Mouse (Mus musculus) heart, postnatal 0 days (tissue): ENCODE measurements around the gene Gdf7. TPM values are rescaled to one million over a fixed set of nuclear protein-coding genes. Genes with fewer than 3 reads are reported as not detected.

Experiments used
- ATAC-seq: fragments of 200-750 bp; cut with Nextera tagmentation; 2 replicates; pipeline ENCODE4 v1.8.0; 2017; ENCODE audit warnings: low read depth, moderate number of reproducible peaks, moderate library complexity; ENCODE audit not compliant: insufficient read depth
- DNase-seq: peaks from one replicate; pipeline ENCODE4 v3.0.0-alpha.2; 2016; ENCODE audit warnings: low spot score
- H3K27ac ChIP-seq: fragments of 300-500 bp; sonication (generic); 2 replicates; pipeline ENCODE4 v1.5.1; 2014; ENCODE audit warnings: low read depth, mild to moderate bottlenecking
- H3K27me3 ChIP-seq: fragments of 300-500 bp; sonication (generic); 2 replicates; pipeline ENCODE4 v1.6.1; 2014; ENCODE audit warnings: low read length, mixed read lengths; ENCODE audit not compliant: control insufficient read depth, insufficient read depth
- H3K36me3 ChIP-seq: fragments of 300-500 bp; sonication (generic); replicated peaks from 2 replicates; pipeline ENCODE4 v1.6.1; 2014; ENCODE audit warnings: low read length, mixed read lengths; ENCODE audit not compliant: control insufficient read depth, insufficient read depth
- H3K4me1 ChIP-seq: fragments of 300-500 bp; sonication (generic); 2 replicates; pipeline ENCODE4 v1.6.1; 2014; ENCODE audit warnings: antibody characterized with exemption; ENCODE audit not compliant: control insufficient read depth, insufficient read depth
- H3K4me2 ChIP-seq: fragments of 300-500 bp; sonication (generic); 2 replicates; pipeline ENCODE4 v1.6.1; 2014; ENCODE audit warnings: low read depth, mild to moderate bottlenecking, low read length, moderate library complexity
- H3K4me3 ChIP-seq: fragments of 300-500 bp; sonication (generic); 2 replicates; pipeline ENCODE4 v1.5.1; 2014; ENCODE audit warnings: low read depth, low read length
- H3K9ac ChIP-seq: fragments of 300-500 bp; sonication (generic); replicated peaks from 2 replicates; pipeline ENCODE4 v1.6.1; 2014; ENCODE audit warnings: low read depth, low read length, mixed read lengths
- H3K9me3 ChIP-seq: fragments of 300-500 bp; sonication (generic); replicated peaks from 2 replicates; pipeline ENCODE4 v1.6.1; 2016; ENCODE audit warnings: low read length; ENCODE audit not compliant: control insufficient read depth
- CTCF ChIP-seq: IDR thresholded peaks from 2 replicates; pipeline ENCODE4 v1.5.1; 2016; ENCODE audit warnings: antibody characterized with exemption, control low read depth, low read depth
- EP300 ChIP-seq: IDR thresholded peaks from 2 replicates; pipeline ENCODE4 v1.6.1; 2016; ENCODE audit warnings: antibody characterized with exemption, low read depth
- WGBS: fragments of 180-500 bp; shearing (Covaris S2); extraction: QIAGEN DNeasy Blood & Tissue Kit; methylation state at CpG from one replicate; pipeline ENCODE4 v1.1.7; 2014; 5-methylcytosine and 5-hydroxymethylcytosine counted together
- polyA plus RNA-seq: library from polyadenylated mRNA; unstranded; fragments of >200 nt; fragmentation: Nextera tagmentation; extraction: Ambion mirVana; gene quantifications from 2 replicates; pipeline ENCODE4 v1.2.1, GENCODE M21; 2015
- total RNA-seq: library from RNA; depleted of rRNA; stranded (reverse); fragments of >200 nt; gene quantifications from 2 replicates; pipeline ENCODE4 v1.2.3, GENCODE M21; 2014; ENCODE audit warnings: low replicate concordance

Gene Gdf7
- total and polyA plus RNA-seq, 2 experiments from 2014 or later = not detected

DNA sequence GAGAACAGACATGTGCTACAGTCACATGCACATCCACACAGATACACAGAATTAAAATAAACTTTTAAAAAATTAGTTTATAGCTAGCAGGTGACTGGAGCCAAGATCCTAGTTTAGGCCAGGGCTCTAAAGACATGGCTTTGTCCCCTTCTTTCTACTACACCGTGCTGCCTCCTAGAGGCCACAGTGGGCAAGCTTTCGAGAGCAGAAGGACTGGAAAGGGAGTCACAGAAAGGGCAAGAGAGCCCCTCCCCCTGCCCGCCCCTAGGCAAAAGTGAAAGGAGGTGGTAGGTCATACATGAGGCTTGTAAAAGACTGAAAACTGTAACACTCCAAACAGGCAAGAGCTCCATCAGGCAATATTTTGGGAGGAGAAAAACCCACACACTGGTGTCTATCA lies 13.8 kb downstream of the Gdf7 start:
- H3K9me3 ChIP-seq = no peaks in the 10 kb centered on the region
- TF ChIP-seq CTCF (peak; percentile 22; the same call in 1 of the 2 replicates), EP300 (no peak)
- H3K9ac ChIP-seq = no peak overlapping the region
- WGBS = 65% methylated on average over 3 of the region's 3 CpGs
- no peaks in the 10 kb centered on the region for H3K27me3 ChIP-seq
- H3K4me1 ChIP-seq = no peaks in the 10 kb centered on the region
- H3K4me3 ChIP-seq = no peak overlapping the region
- H3K27ac ChIP-seq = no peak overlapping the region
- ATAC-seq (no peak), DNase-seq (no peak)
- no peak overlapping the region for H3K4me2 ChIP-seq
- 0 out of 2 replicates have a peak, but pooled peaks cover 3% of the 10 kb centered on the region for H3K36me3 ChIP-seq

DNA sequence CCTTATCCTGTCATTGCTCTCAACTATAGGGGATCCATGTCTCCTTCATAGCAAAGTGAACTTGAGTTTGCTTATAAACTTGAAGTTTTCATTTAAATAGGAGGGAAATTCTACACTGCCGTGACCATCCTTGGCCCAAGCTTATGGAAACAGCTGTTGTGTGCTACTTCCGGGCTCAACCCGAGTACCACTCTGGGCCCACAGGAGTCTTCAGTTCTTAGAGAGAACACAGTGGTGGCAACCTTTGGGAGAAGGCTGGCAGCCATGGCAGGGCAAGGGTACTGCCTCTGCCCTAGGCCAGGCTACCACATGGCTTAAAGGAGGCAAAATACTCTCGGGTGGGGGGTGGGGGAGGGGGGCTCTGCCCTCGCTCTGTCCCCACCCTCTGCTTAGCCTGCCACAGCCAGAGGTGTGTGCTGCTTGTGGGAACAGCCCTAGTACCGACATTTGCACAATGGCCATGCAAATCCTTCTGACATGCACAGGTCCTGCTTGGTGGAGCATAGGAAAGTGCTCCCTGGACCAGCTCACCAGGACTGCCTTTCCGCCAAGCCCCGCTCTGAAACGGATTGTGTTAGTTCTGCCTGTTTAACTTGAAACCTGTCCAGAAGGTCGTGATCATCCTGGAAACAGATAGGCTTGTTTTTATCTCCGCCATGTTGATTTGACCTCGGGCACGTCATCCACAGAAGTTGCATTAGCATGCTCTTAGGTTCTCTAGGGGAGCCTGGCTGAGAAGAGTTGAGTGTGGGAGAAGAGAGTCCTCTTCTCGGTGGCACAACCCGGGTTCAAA lies 20.3 kb downstream of the Gdf7 start:
- H3K36me3 ChIP-seq = 0 out of 2 replicates have a peak, but pooled peaks cover 3% of the 10 kb centered on the region
- no peak overlapping the region for H3K4me3 ChIP-seq
- no peak for ATAC-seq
- H3K4me2 ChIP-seq = no peak overlapping the region
- no peak overlapping the region for H3K27ac ChIP-seq
- DNase-seq = no peak
- no peak overlapping the region for H3K9ac ChIP-seq
- H3K9me3 ChIP-seq = no peaks in the 10 kb centered on the region
- H3K4me1 ChIP-seq = no peaks in the 10 kb centered on the region
- no peaks in the 10 kb centered on the region for H3K27me3 ChIP-seq
- 73% methylated on average over 15 of the region's 15 CpGs for WGBS
- TF ChIP-seq EP300 (no peak), CTCF (no peak)

DNA sequence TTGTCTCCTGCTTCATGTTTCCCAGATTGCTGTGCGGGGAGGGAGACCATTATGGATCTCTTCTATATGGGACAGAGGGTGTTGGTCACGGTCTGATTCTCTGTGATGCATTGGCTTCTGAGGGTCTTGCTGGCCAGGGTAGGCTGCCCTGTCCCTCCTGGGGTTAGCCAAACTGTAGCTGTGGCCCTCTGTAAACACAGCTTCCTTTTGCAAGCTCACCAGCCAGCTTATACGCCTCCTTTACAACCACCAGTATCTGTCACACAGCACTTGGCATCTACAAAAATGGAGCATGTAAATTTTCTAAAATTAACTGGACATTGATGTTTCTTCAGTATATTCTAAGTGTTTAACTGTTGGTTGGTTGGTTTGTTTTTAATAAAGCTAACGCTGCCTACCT lies 26.3 kb downstream of the Gdf7 start:
- Histone ChIP-seq H3K4me3 (no peak overlapping the region), H3K36me3 (no peaks in the 10 kb centered on the region), H3K9ac (no peak overlapping the region), H3K4me1 (no peaks in the 10 kb centered on the region), H3K27ac (no peak overlapping the region), H3K9me3 (no peaks in the 10 kb centered on the region), H3K4me2 (no peak overlapping the region), H3K27me3 (no peaks in the 10 kb centered on the region)
- WGBS = 95% methylated on average over 4 of the region's 4 CpGs
- TF ChIP-seq CTCF (no peak), EP300 (no peak)
- no peak for ATAC-seq
- DNase-seq = no peak

DNA sequence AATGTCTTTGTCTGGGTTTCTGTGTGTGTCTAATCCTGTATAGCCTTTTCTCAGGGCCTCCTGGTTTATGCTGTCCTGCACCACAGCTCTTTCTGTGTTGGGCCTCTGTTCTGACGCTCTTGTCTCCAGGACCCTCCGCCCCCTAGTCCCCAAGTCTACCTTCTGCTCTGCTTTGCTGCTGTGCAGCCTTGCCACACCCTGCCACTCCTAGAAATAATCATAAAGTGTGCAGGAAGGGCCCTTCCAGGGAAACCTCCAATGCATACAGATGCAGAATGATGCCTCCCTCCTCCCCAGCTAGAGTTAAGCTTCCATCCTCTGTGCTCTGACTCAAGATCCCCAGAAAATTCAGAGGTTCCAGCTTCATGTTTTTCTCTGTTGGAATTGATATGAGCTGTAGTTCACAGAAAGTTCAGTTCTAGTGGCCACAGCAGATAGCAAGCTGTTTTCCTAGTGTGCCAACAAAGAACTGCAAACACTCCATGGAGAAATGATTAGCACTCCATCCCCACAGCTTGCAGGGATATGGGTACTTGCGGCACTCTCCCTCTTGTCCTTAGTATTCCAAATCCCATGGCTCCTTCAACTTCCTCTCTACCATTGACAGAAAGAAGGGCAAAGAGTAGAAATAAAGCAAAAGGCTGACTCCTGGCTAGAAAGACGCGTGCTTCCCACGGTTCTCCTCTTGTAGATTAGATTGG lies 28.1 kb downstream of the Gdf7 start:
- no peak; the same call in 1 of the 2 replicates for ATAC-seq
- WGBS = 55% methylated on average over 6 of the region's 6 CpGs
- H3K4me3 ChIP-seq = no peak overlapping the region
- 0 out of 2 replicates have a peak, but pooled peaks cover 1% of the 10 kb centered on the region for H3K36me3 ChIP-seq
- H3K9ac ChIP-seq = no peak overlapping the region
- no peak overlapping the region for H3K27ac ChIP-seq
- no peaks in the 10 kb centered on the region for H3K27me3 ChIP-seq
- TF ChIP-seq EP300 (no peak), CTCF (no peak)
- no peaks in the 10 kb centered on the region for H3K9me3 ChIP-seq
- no peaks in the 10 kb centered on the region for H3K4me1 ChIP-seq
- no peak for DNase-seq
- no peak overlapping the region for H3K4me2 ChIP-seq

DNA sequence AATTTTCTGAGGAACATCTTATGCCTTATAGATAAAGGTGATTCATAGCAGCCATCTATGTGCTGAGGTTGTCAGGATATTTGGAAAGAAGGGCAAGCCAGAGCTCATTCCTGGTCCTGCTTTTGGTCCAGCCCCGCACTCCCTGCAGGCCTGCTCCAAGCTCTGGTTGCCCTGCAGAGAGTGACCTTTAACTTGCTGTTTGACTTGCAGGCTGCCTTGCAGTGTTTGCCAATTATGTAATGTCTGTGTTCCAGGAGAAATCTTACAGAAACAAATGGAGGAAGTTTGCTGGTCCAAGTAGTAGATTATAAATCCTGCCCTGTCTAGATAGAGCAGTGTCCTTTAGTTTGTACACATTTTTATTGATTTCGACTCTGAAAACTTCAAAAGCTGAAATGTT lies 30.3 kb downstream of the Gdf7 start:
- no peaks in the 10 kb centered on the region for H3K9me3 ChIP-seq
- TF ChIP-seq EP300 (no peak), CTCF (no peak)
- WGBS = 52% methylated on average over 2 of the region's 2 CpGs
- H3K27ac ChIP-seq = no peak overlapping the region
- H3K4me2 ChIP-seq = no peak overlapping the region
- H3K9ac ChIP-seq = no peak overlapping the region
- H3K4me1 ChIP-seq = no peaks in the 10 kb centered on the region
- no peak overlapping the region for H3K4me3 ChIP-seq
- ATAC-seq (no peak), DNase-seq (no peak)
- no peaks in the 10 kb centered on the region for H3K27me3 ChIP-seq
- H3K36me3 ChIP-seq = 0 out of 2 replicates have a peak, but pooled peaks cover 4% of the 10 kb centered on the region
